ENCODE assay signal across 15 mouse cellular contexts in the genomic region with DNA sequence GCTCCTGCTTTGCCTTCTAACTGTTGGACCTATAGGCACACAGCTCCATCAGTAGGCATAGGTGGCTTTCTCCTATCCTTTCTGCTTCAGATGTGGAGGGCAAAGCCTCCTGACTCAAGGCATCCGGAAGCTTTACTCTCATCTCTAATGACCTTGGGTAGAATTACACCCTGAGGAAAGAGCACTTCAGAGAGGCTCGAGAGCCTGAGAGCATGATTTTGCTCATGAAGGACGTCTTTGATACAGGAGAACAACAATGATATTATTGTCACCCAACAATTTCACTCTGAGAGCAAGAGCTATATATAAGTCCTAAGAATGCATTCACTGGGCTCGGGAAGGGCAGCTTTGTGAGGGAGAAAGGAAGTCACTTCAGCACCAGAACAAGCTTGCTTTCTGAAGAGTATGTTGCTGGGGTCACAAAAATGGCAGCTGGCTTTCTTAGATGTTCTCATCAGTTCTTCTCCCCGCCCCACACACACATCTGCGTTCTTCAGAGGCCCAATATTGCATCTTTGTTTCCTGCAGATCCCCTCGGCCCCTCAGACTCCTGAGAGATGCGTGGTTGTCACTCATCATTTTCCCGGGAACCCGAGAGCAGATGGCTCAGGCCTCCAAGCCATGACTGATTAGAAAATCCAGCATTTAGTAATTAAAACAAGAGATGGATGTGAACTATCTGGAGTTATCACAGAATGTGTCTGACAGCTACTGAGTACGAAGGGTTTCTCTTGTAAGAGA.
DNase-seq lines count a peak whose midpoint lies in the region; ATAC-seq and TF ChIP-seq lines count a peak whose summit lies in the region.
"Had no signal": no experiment of that assay in that cellular context is flagged by ENCODE, and none has a peak within 500 bp of the region (broad histone marks: within the 10 kb centered on the region; RNA-seq: fewer than 3 reads in every experiment).

No protein-coding gene starts in this region.

- H3K27ac ChIP-seq in heart, embryonic 10.5 days, result peak overlapping the region; percentile 36; the same call in 1 of the 2 replicates
- peak overlapping the region; percentile 46 for H3K27ac ChIP-seq in layer of hippocampus, adult 2 months
- peak overlapping the region; percentile 30; the same call in 1 of the 2 replicates for H3K27ac ChIP-seq in midbrain, embryonic 13.5 days
- H3K27ac ChIP-seq in midbrain, embryonic 10.5 days (replicated peaks), result no peak overlapping the region
- H3K27ac ChIP-seq: intestine, embryonic 15.5 days; liver, embryonic 15.5 days; stomach, postnatal 0 days had no signal

- no peaks in the 10 kb centered on the region for H3K36me3 ChIP-seq in heart, embryonic 10.5 days
- no peaks in the 10 kb centered on the region for H3K36me3 ChIP-seq in midbrain, embryonic 13.5 days
- no peaks in the 10 kb centered on the region for H3K36me3 ChIP-seq in midbrain, embryonic 10.5 days
- H3K36me3 ChIP-seq: intestine, embryonic 15.5 days; liver, embryonic 15.5 days had no signal

- intact Hi-C loops in heart, postnatal 10 days (cut with DNase I), result no loop called here

- no peak overlapping the region for H3K9ac ChIP-seq in midbrain, embryonic 13.5 days (replicated peaks)
- H3K9ac ChIP-seq: intestine, embryonic 15.5 days; liver, embryonic 15.5 days had no signal

- H3K4me3 ChIP-seq in heart, embryonic 10.5 days, result no peak overlapping the region
- no peak overlapping the region for H3K4me3 ChIP-seq in layer of hippocampus, adult 2 months
- no peak overlapping the region for H3K4me3 ChIP-seq in midbrain, embryonic 13.5 days (replicated peaks)
- H3K4me3 ChIP-seq in midbrain, embryonic 10.5 days, result no peak overlapping the region
- H3K4me3 ChIP-seq: intestine, embryonic 15.5 days; liver, embryonic 15.5 days had no signal

- H3K9me3 ChIP-seq in heart, embryonic 10.5 days, result no peaks in the 10 kb centered on the region
- H3K9me3 ChIP-seq in midbrain, embryonic 13.5 days, result no peaks in the 10 kb centered on the region
- no peaks in the 10 kb centered on the region for H3K9me3 ChIP-seq in midbrain, embryonic 10.5 days (replicated peaks)
- H3K9me3 ChIP-seq: intestine, embryonic 15.5 days; liver, embryonic 15.5 days had no signal

- H3K27me3 ChIP-seq in heart, embryonic 10.5 days (ENCODE audit: insufficient read depth, poor library complexity, severe bottlenecking), result no peaks in the 10 kb centered on the region
- no peaks in the 10 kb centered on the region for H3K27me3 ChIP-seq in midbrain, embryonic 13.5 days
- no peaks in the 10 kb centered on the region for H3K27me3 ChIP-seq in midbrain, embryonic 10.5 days (ENCODE audit: low read depth, poor library complexity, severe bottlenecking)
- H3K27me3 ChIP-seq: intestine, embryonic 15.5 days; liver, embryonic 15.5 days had no signal

- DNase-seq in heart, embryonic 10.5 days (ENCODE audit: low spot score), result no peak
- DNase-seq in heart, postnatal 10 days, result no peak
- no peak for DNase-seq in layer of hippocampus, adult 2 months (ENCODE audit: low spot score in 2 of 2)
- DNase-seq in layer of hippocampus, adult 9-10 months (ENCODE audit: low spot score), result no peak
- no peak for DNase-seq in midbrain, embryonic 10.5 days (ENCODE audit: low spot score)
- peak; percentile 10 for DNase-seq in telencephalon, adult 2 months (ENCODE audit: low read depth, low spot score)
- no peak for DNase-seq in cerebellum, postnatal 25 days
- DNase-seq: cerebellum, adult 18-20 months; right cerebral cortex, adult 18-20 months; spleen, adult 18-20 months; thymus, postnatal 4 days had no signal

- peaks cover 8% of the 10 kb centered on the region; the same call in 1 of the 2 replicates for H3K4me1 ChIP-seq in heart, embryonic 10.5 days
- H3K4me1 ChIP-seq in midbrain, embryonic 13.5 days (replicated peaks), result no peaks in the 10 kb centered on the region
- no peaks in the 10 kb centered on the region for H3K4me1 ChIP-seq in midbrain, embryonic 10.5 days
- H3K4me1 ChIP-seq: intestine, embryonic 15.5 days; liver, embryonic 15.5 days had no signal

- no peak overlapping the region for H3K4me2 ChIP-seq in midbrain, embryonic 13.5 days (replicated peaks)
- H3K4me2 ChIP-seq: intestine, embryonic 15.5 days; liver, embryonic 15.5 days had no signal

- ATAC-seq in midbrain, embryonic 13.5 days, result no peak
- ATAC-seq: intestine, embryonic 15.5 days had no signal

- no peak for TF ChIP-seq CTCF in layer of hippocampus, adult 2 months (conservative IDR thresholded peaks at IDR 0.05)

- 60% methylated on average over 11 of the region's 11 CpGs for WGBS in heart, embryonic 10.5 days
- WGBS in midbrain, embryonic 13.5 days, result 59% methylated on average over 11 of the region's 11 CpGs
- WGBS in midbrain, embryonic 10.5 days, result 83% methylated on average over 11 of the region's 11 CpGs
